Comparison of ENCODE assay signal across 29 mouse cellular contexts in genomic region chr8:126742081-126742480, GRCm38 (mm10).
"Had no signal": no experiment of that assay in that cellular context is flagged by ENCODE, and none has a peak within 500 bp of the region (broad histone marks: within the 10 kb centered on the region; RNA-seq: fewer than 3 reads in every experiment).

No protein-coding gene starts in this region.

- DNase-seq: cerebellum, adult 18-20 months; cerebellum, adult 2 months; cerebellum, adult 8-10 months; cerebellum, adult 9-10 months; cerebellum, adult 9-11 months; cerebellum, postnatal 10 days; cerebellum, postnatal 14 days; cerebellum, postnatal 25 days; cerebellum, postnatal 36 days; embryo, embryonic 11 days; forebrain, postnatal 0 days; gastrocnemius, adult 2 months; gastrocnemius, postnatal 10 days; gastrocnemius, postnatal 14 days; gastrocnemius, postnatal 25 days; gastrocnemius, postnatal 36 days; heart, adult 18-20 months; heart, adult 2 months had no signal

- H3K9me3 ChIP-seq: embryonic facial prominence, embryonic 10.5 days; embryonic facial prominence, embryonic 12.5 days; embryonic facial prominence, embryonic 13.5 days; embryonic facial prominence, embryonic 15.5 days; forebrain, embryonic 10.5 days; forebrain, embryonic 12.5 days; forebrain, embryonic 13.5 days; forebrain, embryonic 15.5 days had no signal

- H3K4me3 ChIP-seq: embryonic facial prominence, embryonic 10.5 days; embryonic facial prominence, embryonic 12.5 days; embryonic facial prominence, embryonic 13.5 days; embryonic facial prominence, embryonic 15.5 days; erythroblast, embryonic 14.5 days; forebrain, embryonic 10.5 days; forebrain, embryonic 12.5 days; forebrain, embryonic 13.5 days; forebrain, embryonic 15.5 days; gastrocnemius, adult 2 months; heart, adult 2 months had no signal

- H3K4me1 ChIP-seq: forebrain, embryonic 15.5 days had no signal

- H3K27me3 ChIP-seq: embryonic facial prominence, embryonic 12.5 days; embryonic facial prominence, embryonic 13.5 days; embryonic facial prominence, embryonic 15.5 days; forebrain, embryonic 12.5 days; forebrain, embryonic 13.5 days; forebrain, embryonic 15.5 days had no signal

- H3K9ac ChIP-seq: embryonic facial prominence, embryonic 12.5 days; embryonic facial prominence, embryonic 13.5 days; embryonic facial prominence, embryonic 15.5 days; forebrain, embryonic 12.5 days; forebrain, embryonic 13.5 days; forebrain, embryonic 15.5 days; forebrain, postnatal 0 days had no signal

- H3K4me2 ChIP-seq: embryonic facial prominence, embryonic 12.5 days; embryonic facial prominence, embryonic 13.5 days; embryonic facial prominence, embryonic 15.5 days; forebrain, embryonic 12.5 days; forebrain, embryonic 13.5 days; forebrain, embryonic 15.5 days had no signal

- ATAC-seq: forebrain, embryonic 13.5 days; forebrain, embryonic 14.5 days; forebrain, embryonic 15.5 days; forebrain, embryonic 16.5 days; forebrain, postnatal 0 days had no signal

- H3K36me3 ChIP-seq: embryonic facial prominence, embryonic 10.5 days; embryonic facial prominence, embryonic 12.5 days; embryonic facial prominence, embryonic 13.5 days; embryonic facial prominence, embryonic 15.5 days; forebrain, embryonic 10.5 days; forebrain, embryonic 12.5 days; forebrain, embryonic 15.5 days had no signal

- H3K27ac ChIP-seq: embryonic facial prominence, embryonic 10.5 days; embryonic facial prominence, embryonic 13.5 days; embryonic facial prominence, embryonic 15.5 days; forebrain, embryonic 10.5 days; forebrain, embryonic 12.5 days; forebrain, embryonic 13.5 days; forebrain, embryonic 15.5 days; gastrocnemius, adult 2 months; heart, adult 2 months had no signal
